Mouse (Mus musculus): ENCODE measurements around the gene Rad9a.

Rad9a gene

GRCm38 (mm10) chr19:4193129-4193528, 8.3 kb downstream of the Rad9a start:
- no peak for DNase-seq (ENCODE audit: low spot score in 2 of 2)

- DNase-seq (ENCODE audit: low spot score in 2 of 2) = no peak
Measured at GRCm38 (mm10) chr19:4192251-4192985, 9.0 kb downstream of the Rad9a start.

- peak; percentile 98 to 99 for DNase-seq (ENCODE audit: low spot score in 2 of 2)
Measured at GRCm38 (mm10) chr19:4191528-4192250, 9.8 kb downstream of the Rad9a start, which contains the start of gene Ppp1ca. Gene Ppp1ca (plus strand): TSS chr19:4192065.

GRCm38 (mm10) chr19:4190831-4191334, 10.6 kb downstream of the Rad9a start, which contains the start of gene Tbc1d10c:
Gene Tbc1d10c (minus strand): TSS chr19:4191284.
- DNase-seq (ENCODE audit: low spot score in 2 of 2) = peak; percentile 58 to 67

- DNase-seq (ENCODE audit: low spot score in 2 of 2) = no peak
Measured at GRCm38 (mm10) chr19:4189051-4189620, 12.3 kb downstream of the Rad9a start.

GRCm38 (mm10) chr19:4187303-4187702, 14.2 kb downstream of the Rad9a start:
- no peak for DNase-seq (ENCODE audit: low spot score in 2 of 2)

GRCm38 (mm10) chr19:4184976-4185975, 16.2 kb downstream of the Rad9a start:
- peak; percentile 40 to 48 for DNase-seq (ENCODE audit: low spot score in 2 of 2)

GRCm38 (mm10) chr19:4183689-4184088, 17.8 kb downstream of the Rad9a start:
- no peak for DNase-seq (ENCODE audit: low spot score in 2 of 2)

GRCm38 (mm10) chr19:4181892-4182291, 19.6 kb downstream of the Rad9a start:
- DNase-seq (ENCODE audit: low spot score in 2 of 2) = peak in 1 of 2 experiments; percentile 48

GRCm38 (mm10) chr19:4180411-4180810, 21.1 kb downstream of the Rad9a start:
- no peak for DNase-seq (ENCODE audit: low spot score in 2 of 2)

GRCm38 (mm10) chr19:4175368-4175947, 26.0 kb downstream of the Rad9a start, which contains the start of gene Carns1:
Gene Carns1 (minus strand): TSS chr19:4175479.
- no peak for DNase-seq (ENCODE audit: low spot score in 2 of 2)

GRCm38 (mm10) chr19:4172925-4173324, 28.5 kb downstream of the Rad9a start:
- DNase-seq (ENCODE audit: low spot score in 2 of 2) = no peak

- DNase-seq (ENCODE audit: low spot score in 2 of 2) = no peak
Measured at GRCm38 (mm10) chr19:4171393-4172290, 29.8 kb downstream of the Rad9a start.

GRCm38 (mm10) chr19:4170723-4171392, 30.6 kb downstream of the Rad9a start:
- DNase-seq (ENCODE audit: low spot score in 2 of 2) = no peak

GRCm38 (mm10) chr19:4169810-4170209, 31.7 kb downstream of the Rad9a start:
- DNase-seq (ENCODE audit: low spot score in 2 of 2) = no peak

GRCm38 (mm10) chr19:4169378-4169784, 32.1 kb downstream of the Rad9a start:
- DNase-seq (ENCODE audit: low spot score in 2 of 2) = peak; percentile 99 to 100

GRCm38 (mm10) chr19:4166678-4167476, 34.6 kb downstream of the Rad9a start:
- no peak for DNase-seq (ENCODE audit: low spot score in 2 of 2)

GRCm38 (mm10) chr19:4164721-4165120, 36.7 kb downstream of the Rad9a start:
- DNase-seq (ENCODE audit: low spot score in 2 of 2) = no peak
